Mouse (Mus musculus) liver, adult 2 months (tissue): ENCODE measurements around the gene Slc25a18.

Experiments used
- CTCF ChIP-seq: fragments of 200-500 bp; IDR thresholded peaks from 2 replicates; pipeline ENCODE4 v1.5.1; 2011; ENCODE audit warnings: low read depth, low read length, control low read depth
- POLR2A ChIP-seq: fragments of 200-500 bp; IDR thresholded peaks from 2 replicates; pipeline ENCODE4 v1.6.1; 2011; ENCODE audit warnings: low read length, control low read depth; ENCODE audit not compliant: insufficient read depth; ENCODE audit errors: extremely low read depth

GRCm38 (mm10) chr6:120790717-120791116, 17.3 kb downstream of the Slc25a18 start:
- TF ChIP-seq POLR2A (no peak), CTCF (no peak)
